Mouse (Mus musculus): ENCODE data around the gene Sec1. TPM values are rescaled to one million over a fixed set of nuclear protein-coding genes. Genes with fewer than 3 reads are reported as not detected.

The Sec1 gene
- polyA plus RNA-seq, 1 experiment from 2014 or later: 4.8 TPM

GRCm38 (mm10) chr7:45628364-45629294 is 65.6 kb downstream of the Sec1 start:
- peak; percentile 91 for DNase-seq (ENCODE audit: low spot score)
- Histone ChIP-seq H3K27me3 (replicated peaks; ENCODE audit: control insufficient read depth, insufficient read depth, low read length) (0 out of 2 replicates have a peak, but pooled peaks cover 7% of the 10 kb centered on the region), H3K36me3 (ENCODE audit: control insufficient read depth, insufficient read depth, low read length) (no peaks in the 10 kb centered on the region), H3K27ac (ENCODE audit: low read depth) (peak overlapping the region; percentile 64; the same call in 1 of the 2 replicates), H3K4me3 (ENCODE audit: low read depth, low read length) (peak overlapping the region; percentile 51), H3K9ac (ENCODE audit: low read length) (peak overlapping the region; percentile 67), H3K4me1 (replicated peaks; ENCODE audit: control insufficient read depth, insufficient read depth, low read length) (no peaks in the 10 kb centered on the region), H3K4me2 (ENCODE audit: low read length) (peak overlapping the region; percentile 96), H3K9me3 (ENCODE audit: control insufficient read depth, low read length) (no peaks in the 10 kb centered on the region)
- peak; percentile 71 for ATAC-seq (replicated peaks; ENCODE audit: low FRiP score, low TSS enrichment, low read depth)
- WGBS: 1% methylated on average over 98 of the region's 105 CpGs

Other genes with a start within 250 kb of the Sec1 start
- gene Ftl1, start 234.5 kb downstream of the Sec1 start, polyA plus RNA-seq (2014; fragmentation: Nextera tagmentation; extraction: Ambion mirVana): 4,654 and 4,671 TPM in 2 replicates
- gene Bax, start 227.5 kb downstream of the Sec1 start, polyA plus RNA-seq (2014; fragmentation: Nextera tagmentation; extraction: Ambion mirVana): 134 and 139 TPM in 2 replicates
- 1.8 and 2.3 TPM in 2 replicates for gene Tulp2, start 212.5 kb downstream of the Sec1 start, polyA plus RNA-seq (2014; fragmentation: Nextera tagmentation; extraction: Ambion mirVana)
- gene Gm45808, start 207.6 kb downstream of the Sec1 start, polyA plus RNA-seq (2014; fragmentation: Nextera tagmentation; extraction: Ambion mirVana): not detected in 2 replicates
- 2.9 and 3.5 TPM in 2 replicates for gene Dhdh, start 205.6 kb downstream of the Sec1 start, polyA plus RNA-seq (2014; fragmentation: Nextera tagmentation; extraction: Ambion mirVana)
- gene Nucb1, start 184.0 kb downstream of the Sec1 start, polyA plus RNA-seq (2014; fragmentation: Nextera tagmentation; extraction: Ambion mirVana): 192 and 204 TPM in 2 replicates
- gene Ppp1r15a, start 168.1 kb downstream of the Sec1 start, polyA plus RNA-seq (2014; fragmentation: Nextera tagmentation; extraction: Ambion mirVana): 14.7 and 15.0 TPM in 2 replicates
- 0.97 and 1.5 TPM in 2 replicates for gene Plekha4, start 168.1 kb downstream of the Sec1 start, polyA plus RNA-seq (2014; fragmentation: Nextera tagmentation; extraction: Ambion mirVana)
- gene Hsd17b14, start 139.5 kb downstream of the Sec1 start, polyA plus RNA-seq (2014; fragmentation: Nextera tagmentation; extraction: Ambion mirVana): 2.3 and 2.5 TPM in 2 replicates
- 56.7 and 60.1 TPM in 2 replicates for gene Bcat2, start 124.2 kb downstream of the Sec1 start, polyA plus RNA-seq (2014; fragmentation: Nextera tagmentation; extraction: Ambion mirVana)
- gene Fgf21, start 78.9 kb downstream of the Sec1 start, polyA plus RNA-seq (2014; fragmentation: Nextera tagmentation; extraction: Ambion mirVana): 0.19 and 0.58 TPM in 2 replicates
- gene Fut1, start 77.1 kb downstream of the Sec1 start, polyA plus RNA-seq (2014; fragmentation: Nextera tagmentation; extraction: Ambion mirVana): 0.65 and 0.70 TPM in 2 replicates
- 0.13 and 0.27 TPM in 2 replicates for gene Izumo1, start 72.6 kb downstream of the Sec1 start, polyA plus RNA-seq (2014; fragmentation: Nextera tagmentation; extraction: Ambion mirVana)
- gene Rasip1, start 66.9 kb downstream of the Sec1 start, polyA plus RNA-seq (2014; fragmentation: Nextera tagmentation; extraction: Ambion mirVana): 7.7 and 9.1 TPM in 2 replicates
- gene Mamstr, start 54.4 kb downstream of the Sec1 start, polyA plus RNA-seq (2014; fragmentation: Nextera tagmentation; extraction: Ambion mirVana): 5.1 and 6.8 TPM in 2 replicates
- gene Fut2, start 28.0 kb downstream of the Sec1 start, polyA plus RNA-seq (2014; fragmentation: Nextera tagmentation; extraction: Ambion mirVana): 7.9 and 8.3 TPM in 2 replicates
- gene Ntn5, start 10.4 kb downstream of the Sec1 start, polyA plus RNA-seq (2014; fragmentation: Nextera tagmentation; extraction: Ambion mirVana): 0.80 and 0.83 TPM in 2 replicates
- gene Car11, start 5.4 kb upstream of the Sec1 start, polyA plus RNA-seq (2014; fragmentation: Nextera tagmentation; extraction: Ambion mirVana): 7.3 and 8.2 TPM in 2 replicates
- gene Dbp, start 10.7 kb upstream of the Sec1 start, polyA plus RNA-seq (2014; fragmentation: Nextera tagmentation; extraction: Ambion mirVana): 3.7 and 4.0 TPM in 2 replicates
- gene Rpl18, start 21.1 kb upstream of the Sec1 start, polyA plus RNA-seq (2014; fragmentation: Nextera tagmentation; extraction: Ambion mirVana): 1,434 and 1,450 TPM in 2 replicates
- 27.3 and 28.1 TPM in 2 replicates for gene Sphk2, start 23.6 kb upstream of the Sec1 start, polyA plus RNA-seq (2014; fragmentation: Nextera tagmentation; extraction: Ambion mirVana)
- gene Fam83e, start 26.8 kb upstream of the Sec1 start, polyA plus RNA-seq (2014; fragmentation: Nextera tagmentation; extraction: Ambion mirVana): 4.1 and 5.8 TPM in 2 replicates
- 0.45 TPM in 1 of 2 replicates, not detected in the other for gene Spaca4, start 31.4 kb upstream of the Sec1 start, polyA plus RNA-seq (2014; fragmentation: Nextera tagmentation; extraction: Ambion mirVana)
- 1.5 and 1.9 TPM in 2 replicates for gene Lmtk3, start 89.3 kb upstream of the Sec1 start, polyA plus RNA-seq (2014; fragmentation: Nextera tagmentation; extraction: Ambion mirVana)
- gene Sult2b1, start 90.3 kb upstream of the Sec1 start, polyA plus RNA-seq (2014; fragmentation: Nextera tagmentation; extraction: Ambion mirVana): 1.2 and 2.3 TPM in 2 replicates
- 91.9 and 95.5 TPM in 2 replicates for gene Cyth2, start 120.2 kb upstream of the Sec1 start, polyA plus RNA-seq (2014; fragmentation: Nextera tagmentation; extraction: Ambion mirVana)
- gene Kcnj14, start 130.4 kb upstream of the Sec1 start, polyA plus RNA-seq (2014; fragmentation: Nextera tagmentation; extraction: Ambion mirVana): 1.2 and 1.5 TPM in 2 replicates
- gene Grwd1, start 136.5 kb upstream of the Sec1 start, polyA plus RNA-seq (2014; fragmentation: Nextera tagmentation; extraction: Ambion mirVana): 86.9 and 95.1 TPM in 2 replicates
- gene Kdelr1, start 178.4 kb upstream of the Sec1 start, polyA plus RNA-seq (2014; fragmentation: Nextera tagmentation; extraction: Ambion mirVana): 120 and 124 TPM in 2 replicates
- 0.24 and 0.37 TPM in 2 replicates for gene Grin2d, start 184.0 kb upstream of the Sec1 start, polyA plus RNA-seq (2014; fragmentation: Nextera tagmentation; extraction: Ambion mirVana)
- gene Syngr4, start 202.3 kb upstream of the Sec1 start, polyA plus RNA-seq (2014; fragmentation: Nextera tagmentation; extraction: Ambion mirVana): 0.99 and 1.0 TPM in 2 replicates
- gene Tmem143, start 202.5 kb upstream of the Sec1 start, polyA plus RNA-seq (2014; fragmentation: Nextera tagmentation; extraction: Ambion mirVana): 3.9 and 4.3 TPM in 2 replicates
- 204 and 220 TPM in 2 replicates for gene Emp3, start 227.0 kb upstream of the Sec1 start, polyA plus RNA-seq (2014; fragmentation: Nextera tagmentation; extraction: Ambion mirVana)
- gene Ccdc114, start 229.7 kb upstream of the Sec1 start, polyA plus RNA-seq (2014; fragmentation: Nextera tagmentation; extraction: Ambion mirVana): 3.5 and 4.3 TPM in 2 replicates

Data from intestine, embryonic 14.5 days (tissue).